Mouse (Mus musculus): ENCODE data around the gene C1rl. TPM values are rescaled to one million over a fixed set of nuclear protein-coding genes. Genes with fewer than 3 reads are reported as not detected.
A peak's percentile ranks its signal among the peaks of the same experiment; 100 is the strongest.
"Not testable (repeated sequence)": the region's sequence is repeated elsewhere in the genome, so short reads cannot be mapped to it uniquely, and the experiment has no call there.

C1rl gene
- total RNA-seq, 2 experiments from 2014 or later: 0.28 to 0.42 TPM

DNA sequence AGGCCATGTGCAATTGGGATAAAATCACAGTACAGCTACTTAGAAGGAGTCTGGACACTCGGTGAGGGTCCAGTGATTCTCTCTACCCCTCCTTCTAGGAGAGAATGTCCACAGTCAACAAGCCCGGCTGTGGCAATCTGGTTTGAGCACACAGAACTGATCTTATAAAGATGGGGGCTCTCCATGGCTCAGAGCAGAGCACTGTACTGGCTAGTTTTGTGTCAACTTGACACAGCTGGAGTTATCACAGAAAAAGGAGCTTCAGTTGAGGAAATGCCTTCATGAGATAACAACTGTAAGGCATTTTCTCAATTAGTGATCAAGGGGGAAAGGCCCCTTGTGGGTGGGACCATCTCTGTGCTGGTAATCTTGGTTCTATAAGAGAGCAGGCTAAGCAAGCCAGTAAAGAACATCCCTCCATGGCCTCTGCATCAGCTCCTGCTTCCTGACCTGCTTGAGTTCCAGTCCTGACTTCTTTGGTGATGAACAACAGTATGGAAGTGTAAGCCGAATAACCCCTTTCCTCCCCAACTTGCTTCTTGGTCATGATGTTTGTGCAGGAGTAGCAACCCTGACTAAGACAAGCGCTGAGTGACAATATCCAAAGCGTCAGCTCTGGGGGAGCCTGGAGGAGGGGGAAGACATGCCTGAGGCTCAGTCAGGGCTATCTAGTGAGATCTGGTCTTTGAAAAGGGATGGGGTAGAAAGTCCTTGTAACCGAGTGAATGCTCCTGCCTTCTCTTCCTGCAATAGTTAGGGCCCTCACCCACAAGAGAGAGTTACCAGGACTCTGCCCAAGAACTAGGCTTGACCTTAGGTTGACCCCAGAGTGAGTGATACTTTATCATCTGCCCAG, 20.9 kb upstream of the C1rl start:
- DNase-seq (ENCODE audit: extremely low spot score in 1 of 2, low spot score in 1 of 2): not testable (repeated sequence)

DNA sequence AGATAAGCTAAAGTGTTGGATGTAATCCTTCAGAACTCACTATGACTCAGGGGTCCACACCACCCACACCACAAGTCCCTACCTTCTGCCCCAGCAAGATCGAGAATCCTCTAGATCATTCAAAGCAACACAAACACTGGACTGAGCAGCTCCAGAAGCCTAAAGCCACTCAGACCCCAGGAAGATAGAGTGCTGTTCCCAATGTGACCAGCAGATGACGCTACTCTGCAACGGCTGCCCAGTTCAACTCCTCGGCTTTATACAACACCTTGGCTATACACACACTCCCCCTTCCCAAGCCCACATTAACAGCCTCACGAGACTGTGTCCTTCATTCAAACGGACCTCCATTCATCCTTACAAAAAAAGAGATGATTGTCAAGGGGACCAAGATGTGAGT, 20.1 kb upstream of the C1rl start:
- DNase-seq (ENCODE audit: extremely low spot score in 1 of 2, low spot score in 1 of 2): peak in 1 of 2 experiments; percentile 67

DNA sequence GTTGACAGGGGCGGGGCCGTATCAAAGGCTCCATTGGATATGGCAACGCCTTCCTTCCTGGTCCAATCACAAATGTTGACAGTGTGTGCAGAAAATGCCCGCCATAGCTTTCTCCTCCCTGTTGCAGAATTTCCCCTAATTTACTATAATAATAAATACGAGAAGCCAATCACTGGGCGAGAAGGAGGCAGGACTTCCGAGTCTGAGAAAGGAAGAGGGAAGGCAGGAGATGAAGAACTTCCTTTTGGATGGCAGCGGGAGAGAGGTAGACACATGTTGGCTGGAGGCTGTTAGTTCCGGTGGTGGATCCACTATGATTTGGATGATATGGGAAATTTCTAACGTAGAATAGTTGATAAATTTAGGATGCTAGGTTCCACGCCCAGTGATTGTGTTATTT, 18.3 kb upstream of the C1rl start:
- DNase-seq (ENCODE audit: extremely low spot score in 1 of 2, low spot score in 1 of 2): no peak

DNA sequence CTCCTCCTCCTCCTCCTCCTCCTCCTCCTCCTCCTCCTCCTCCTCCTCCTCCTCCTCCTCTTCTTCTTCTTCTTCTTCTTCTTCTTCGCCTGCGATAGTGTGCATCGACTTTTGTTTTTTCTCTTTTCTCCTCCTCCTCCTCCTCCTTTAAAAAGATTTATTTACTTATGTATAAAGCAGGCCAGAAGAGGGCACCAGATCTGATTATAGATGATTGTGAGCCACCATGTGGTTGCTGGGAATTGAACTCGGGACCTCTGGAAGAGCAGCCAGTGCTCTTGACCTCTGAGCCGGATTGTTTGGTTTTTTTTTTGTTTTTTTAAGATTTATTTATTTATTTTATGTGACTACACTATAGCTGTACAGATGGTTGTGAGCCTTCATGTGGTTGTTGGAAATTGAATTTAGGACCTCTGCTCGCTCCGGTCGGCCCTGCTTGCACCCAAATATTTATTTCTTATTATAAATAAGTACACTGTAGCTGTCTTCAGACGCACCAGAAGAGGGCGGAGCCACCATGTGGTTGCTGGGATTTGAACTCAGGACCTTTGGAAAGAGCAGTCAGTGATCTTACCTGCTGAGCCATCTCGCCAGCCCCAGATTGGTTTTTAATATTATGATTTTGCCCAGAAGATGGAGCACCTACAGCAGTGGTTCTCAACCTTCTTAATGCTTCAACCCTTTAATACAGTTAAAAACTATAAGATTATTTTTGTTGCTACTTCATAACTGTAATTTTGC, 17.4 kb upstream of the C1rl start:
- DNase-seq (ENCODE audit: extremely low spot score in 1 of 2, low spot score in 1 of 2): not testable (repeated sequence)

DNA sequence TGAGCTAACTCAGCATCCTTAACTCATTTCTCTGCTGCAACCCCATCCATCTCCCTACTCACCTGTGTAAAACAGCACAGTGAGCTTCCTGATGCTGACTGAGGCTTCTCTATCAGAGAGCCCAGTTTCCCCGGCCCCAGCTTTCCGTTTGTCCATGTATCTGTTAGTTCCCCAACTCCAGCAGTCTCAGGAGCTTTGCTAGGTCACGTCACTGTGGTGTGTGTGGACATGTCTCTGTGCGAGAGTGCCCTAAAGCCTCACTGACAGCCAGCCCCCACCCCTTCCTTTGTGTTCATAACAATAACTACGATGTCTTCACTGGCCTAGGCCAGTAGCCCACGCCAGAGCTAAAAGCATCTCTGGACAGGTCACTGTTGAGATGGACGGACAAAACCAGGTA, 16.7 kb upstream of the C1rl start:
- no peak for DNase-seq (ENCODE audit: extremely low spot score in 1 of 2, low spot score in 1 of 2)

DNA sequence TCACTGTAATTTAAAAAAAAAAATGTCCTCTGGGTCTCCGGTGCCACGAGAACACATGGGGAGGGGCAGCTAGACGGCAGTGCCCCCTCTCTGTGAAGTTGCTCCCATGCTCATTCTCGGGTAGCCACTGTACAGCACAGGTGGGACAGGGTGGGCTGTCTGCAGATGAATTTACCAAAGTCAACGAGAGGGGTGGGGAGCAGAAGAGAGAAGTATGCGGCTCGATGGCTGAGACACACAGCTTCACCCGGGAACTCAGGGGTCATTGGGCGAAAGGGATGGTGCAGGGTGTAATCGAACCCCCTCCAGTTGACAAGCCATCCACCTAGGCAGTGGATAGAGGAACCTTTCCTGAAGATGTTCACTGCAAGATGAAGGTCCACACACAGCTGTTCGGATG, 16.1 kb upstream of the C1rl start:
- DNase-seq (ENCODE audit: extremely low spot score in 1 of 2, low spot score in 1 of 2): no peak

DNA sequence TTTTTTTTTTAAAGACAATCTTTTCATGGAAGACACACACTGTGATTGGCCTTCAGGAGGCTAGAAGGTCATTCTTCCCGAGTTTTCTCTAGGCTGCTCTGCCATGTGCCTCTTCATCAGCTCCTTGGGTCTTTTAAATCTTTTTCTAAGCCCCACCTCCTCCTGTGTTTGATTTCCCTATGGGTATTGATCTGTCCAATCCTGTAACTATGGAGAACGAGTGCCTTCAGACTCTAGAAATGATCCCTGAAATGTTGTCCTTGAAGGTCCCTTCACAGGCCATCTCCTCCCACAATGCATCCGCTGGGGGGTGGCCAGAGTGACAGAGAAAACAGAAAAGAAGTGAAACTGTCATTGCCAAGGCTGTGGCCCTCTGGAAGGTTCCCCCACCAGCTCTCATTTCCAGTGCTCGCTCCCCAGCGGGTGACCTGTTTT, 15.7 kb upstream of the C1rl start:
- DNase-seq (ENCODE audit: extremely low spot score in 1 of 2, low spot score in 1 of 2): no peak

DNA sequence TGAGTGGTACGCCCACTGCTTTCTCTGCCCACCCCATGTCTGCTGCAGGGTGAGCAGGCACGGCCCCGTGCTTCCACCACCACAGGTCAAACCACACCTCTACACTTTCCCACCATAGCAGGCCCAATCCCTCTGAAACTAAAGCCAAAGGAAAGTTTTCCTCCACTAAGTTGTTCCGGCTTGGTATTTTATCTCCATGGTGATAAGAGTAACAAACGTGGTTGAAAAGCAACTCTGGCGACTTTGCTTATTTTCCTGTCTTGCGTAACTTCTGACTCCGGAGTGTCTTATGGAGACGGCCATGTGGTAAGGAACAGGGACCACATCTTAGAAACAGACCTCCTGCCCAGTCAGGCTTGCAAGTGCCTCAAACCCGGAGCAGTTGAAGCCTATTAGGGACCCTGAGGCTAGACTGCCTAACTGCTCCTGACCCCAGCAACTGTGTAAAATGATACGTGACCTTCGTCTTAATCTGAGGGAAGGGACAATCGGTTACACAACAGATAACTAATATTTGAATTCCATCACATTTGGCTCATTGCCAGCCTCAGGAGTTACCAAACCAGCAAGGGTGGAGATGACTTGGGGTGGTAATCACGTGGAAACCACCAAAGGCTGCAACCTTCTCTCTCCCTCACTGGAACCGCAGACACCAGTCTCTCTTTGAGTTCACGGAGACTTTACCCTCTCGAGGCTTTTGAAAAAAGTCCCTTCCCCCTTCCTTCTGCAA, 14.8 kb upstream of the C1rl start:
- no peak for DNase-seq (ENCODE audit: extremely low spot score in 1 of 2, low spot score in 1 of 2)

DNA sequence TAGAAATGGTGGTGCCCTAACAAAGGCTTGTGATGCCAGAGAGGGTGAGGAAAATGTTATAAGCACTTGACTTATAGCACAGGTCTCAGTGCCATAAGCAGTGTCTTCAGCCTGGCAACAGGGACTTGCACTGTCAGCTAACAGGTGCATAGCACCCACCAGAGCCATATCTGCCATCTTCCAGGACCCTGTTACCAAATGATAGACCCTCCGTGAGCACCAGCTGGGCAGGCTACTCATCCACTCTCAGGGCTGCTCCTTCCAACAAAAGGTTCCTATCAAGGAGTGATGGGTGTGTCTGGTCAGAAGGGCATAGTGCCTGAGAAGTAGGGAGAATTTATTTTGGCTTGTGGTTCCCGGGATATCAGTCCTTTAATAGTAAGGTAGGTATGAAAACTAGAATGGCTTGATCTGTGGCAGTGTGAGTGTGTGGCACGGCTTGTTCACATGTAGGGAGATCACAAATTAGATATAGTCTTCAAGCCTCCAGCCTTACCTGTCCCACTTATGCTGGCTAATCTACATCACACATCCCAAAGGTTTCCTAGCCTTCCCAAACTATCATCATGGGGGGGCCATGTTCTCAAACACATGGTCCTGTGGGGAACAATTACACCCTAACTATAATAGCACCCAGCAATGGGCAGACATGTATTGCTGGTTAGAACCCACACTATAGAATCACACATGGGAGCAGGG, 13.9 kb upstream of the C1rl start:
- no peak for DNase-seq (ENCODE audit: extremely low spot score in 1 of 2, low spot score in 1 of 2)

DNA sequence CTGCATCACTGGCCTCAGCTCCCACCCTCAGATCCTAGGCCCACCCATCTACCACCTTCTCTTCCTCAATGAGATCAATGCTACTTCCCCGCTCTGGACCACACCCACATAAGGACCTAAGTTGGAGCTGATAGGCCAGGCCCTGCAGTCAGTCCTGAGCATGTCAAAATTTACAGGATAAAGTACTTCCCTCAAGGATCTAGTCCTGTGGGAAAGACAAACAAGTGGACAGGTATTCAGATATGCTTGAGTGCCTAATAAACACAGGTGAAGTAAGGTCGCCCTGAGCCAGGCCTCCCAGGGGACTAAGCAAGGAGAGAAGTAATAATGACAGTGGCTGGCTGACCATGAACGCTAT, 13.4 kb upstream of the C1rl start:
- DNase-seq (ENCODE audit: extremely low spot score in 1 of 2, low spot score in 1 of 2): no peak

DNA sequence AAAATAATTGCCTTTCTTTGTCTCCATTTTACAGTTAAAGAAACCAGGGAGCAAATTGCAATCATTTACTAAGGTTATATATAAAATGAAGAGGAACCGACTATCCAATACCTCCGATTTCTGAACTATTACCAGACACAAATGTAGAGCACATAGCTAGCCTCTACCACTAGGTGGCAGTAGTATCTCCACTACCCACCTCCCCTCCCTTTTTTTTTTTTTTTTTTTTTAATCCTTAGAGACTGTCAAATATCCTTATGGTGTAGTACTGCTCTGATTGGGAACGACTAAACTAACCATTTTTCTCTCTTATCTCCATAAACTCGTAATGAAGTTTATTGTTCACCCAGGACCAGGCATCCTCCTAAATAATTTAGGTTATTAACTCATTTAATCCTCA, 12.6 kb upstream of the C1rl start:
- DNase-seq (ENCODE audit: extremely low spot score in 1 of 2, low spot score in 1 of 2): no peak

DNA sequence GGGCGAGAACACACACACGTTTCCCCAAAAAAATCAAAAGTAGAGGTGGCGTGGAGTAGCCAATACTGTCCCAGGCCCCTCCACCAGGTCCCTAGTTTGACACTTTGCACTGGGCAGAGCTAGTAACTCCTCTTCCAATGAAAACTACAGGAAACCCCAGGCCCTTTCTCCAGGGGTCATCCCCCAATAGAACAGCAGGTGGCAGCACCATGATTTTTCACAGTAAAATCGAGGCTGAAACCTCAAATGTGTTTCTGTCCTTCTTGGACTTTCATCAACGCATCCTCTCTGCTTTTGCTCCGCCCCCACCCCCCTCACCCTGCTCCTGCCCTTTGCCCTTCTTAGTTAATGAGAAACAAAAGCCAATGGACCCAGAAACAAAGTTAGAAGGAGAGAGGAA, 11.3 kb upstream of the C1rl start:
- DNase-seq (ENCODE audit: extremely low spot score in 1 of 2, low spot score in 1 of 2): peak in 1 of 2 experiments; percentile 72

DNA sequence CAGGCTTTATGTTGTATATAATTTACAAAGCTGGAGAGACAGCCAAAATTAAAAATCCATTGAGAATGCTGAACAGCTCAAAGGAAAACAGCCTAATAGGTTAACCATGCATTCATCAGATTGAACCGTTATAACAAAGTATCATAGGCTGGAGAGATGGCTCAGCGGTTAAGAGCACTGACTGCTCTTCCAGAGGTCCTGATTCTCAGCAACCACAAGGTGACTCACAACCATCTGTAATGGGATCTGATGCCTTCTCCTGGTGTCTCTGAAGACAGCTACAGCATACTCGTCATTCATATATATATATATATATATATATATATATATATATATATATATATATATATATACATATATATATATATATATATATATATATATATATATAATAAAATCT, 9.1 kb upstream of the C1rl start:
- DNase-seq (ENCODE audit: extremely low spot score in 1 of 2, low spot score in 1 of 2): not testable (repeated sequence)

DNA sequence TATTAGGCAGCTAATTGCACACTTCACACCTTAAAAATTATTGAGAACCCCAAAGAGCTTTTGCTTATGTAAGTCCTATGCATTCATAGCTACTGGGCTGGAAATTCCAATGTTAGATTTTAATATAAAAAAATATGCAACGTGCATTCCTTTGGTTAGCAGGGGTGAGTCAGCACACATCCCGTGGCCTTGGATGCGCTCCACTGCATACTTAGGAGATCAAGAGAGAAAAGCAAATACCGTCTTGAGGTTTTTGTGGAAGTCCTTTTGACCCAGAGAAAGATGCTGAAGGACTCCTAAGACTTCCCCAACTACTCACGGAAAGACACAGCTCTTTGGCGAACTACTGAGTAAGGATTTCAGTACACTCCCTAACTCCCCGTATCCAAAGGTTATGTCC, 8.1 kb upstream of the C1rl start:
- no peak for DNase-seq (ENCODE audit: extremely low spot score in 1 of 2, low spot score in 1 of 2)

DNA sequence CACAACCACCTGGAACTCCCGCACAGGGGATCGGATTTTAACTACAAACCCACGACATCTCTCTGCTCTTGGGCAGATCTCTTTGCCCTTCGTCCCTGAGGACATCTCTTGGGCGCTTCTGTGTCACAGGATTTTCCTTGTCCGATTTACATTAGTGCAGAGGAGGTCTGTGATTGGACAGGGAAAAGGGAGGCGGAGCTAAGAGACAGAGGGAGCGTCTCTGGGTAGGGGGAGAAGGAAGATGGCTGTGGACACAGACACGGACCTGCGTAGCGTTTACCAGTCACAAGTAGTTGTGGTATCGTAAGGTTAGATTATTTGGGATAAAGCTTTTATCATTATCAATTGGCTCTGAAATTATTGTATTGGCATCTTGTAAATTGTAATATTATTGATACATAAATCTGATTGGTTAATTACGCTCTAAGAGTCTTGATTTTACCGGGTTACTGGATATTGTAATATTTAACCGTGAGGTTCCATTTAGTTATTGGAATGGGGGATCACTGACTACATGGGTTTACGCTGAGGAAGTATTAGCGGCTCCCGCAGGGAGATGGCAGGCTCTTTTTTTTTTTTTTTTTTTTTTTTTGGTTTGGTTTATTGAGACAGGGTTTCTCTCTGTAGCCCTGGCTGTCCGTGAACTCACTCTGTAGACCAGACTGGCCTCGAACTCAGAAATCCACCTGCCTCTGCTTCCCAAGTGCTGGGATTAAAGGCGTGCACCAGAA, 7.3 kb upstream of the C1rl start:
- DNase-seq (ENCODE audit: extremely low spot score in 1 of 2, low spot score in 1 of 2): no peak

DNA sequence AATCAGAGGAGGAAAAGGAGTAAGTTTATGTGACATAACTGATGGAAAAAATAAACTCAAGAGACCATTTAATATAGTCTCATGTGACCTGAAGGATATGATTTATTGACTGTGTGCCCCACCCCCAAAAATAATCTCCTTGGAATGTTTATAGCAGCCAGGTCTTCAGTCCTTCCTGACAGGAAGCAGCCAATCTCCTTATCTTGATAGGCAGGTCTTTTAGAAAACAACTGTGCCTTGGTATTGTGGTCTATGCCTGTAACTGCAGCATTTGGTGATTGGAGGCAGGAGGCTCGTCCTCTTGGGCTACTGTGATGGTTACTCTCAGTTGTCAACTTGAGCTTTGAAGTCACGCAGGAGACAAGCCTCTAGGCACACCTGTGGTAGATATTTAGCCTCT, 5.4 kb upstream of the C1rl start:
- no peak for DNase-seq (ENCODE audit: extremely low spot score in 1 of 2, low spot score in 1 of 2)

DNA sequence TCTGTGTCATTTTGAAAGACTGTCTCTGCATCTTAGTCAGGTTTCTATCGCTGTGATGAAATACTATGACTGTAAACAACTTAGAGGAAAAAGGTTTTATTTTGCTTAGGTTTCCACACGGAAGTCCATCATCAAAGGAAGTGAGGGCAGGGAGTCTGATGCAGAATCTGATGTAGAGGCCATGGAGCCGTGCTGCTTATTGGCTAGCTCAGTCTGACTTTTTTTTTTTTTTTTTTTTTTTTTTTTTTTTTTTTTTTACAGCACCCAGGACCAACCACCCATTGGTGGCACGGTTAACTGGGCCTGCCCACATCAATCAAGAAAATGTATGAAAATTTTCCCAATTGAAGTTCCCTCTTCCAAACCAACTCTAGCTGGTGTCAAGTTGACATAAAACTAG, 4.0 kb upstream of the C1rl start:
- DNase-seq (ENCODE audit: extremely low spot score in 1 of 2, low spot score in 1 of 2): no peak

DNA sequence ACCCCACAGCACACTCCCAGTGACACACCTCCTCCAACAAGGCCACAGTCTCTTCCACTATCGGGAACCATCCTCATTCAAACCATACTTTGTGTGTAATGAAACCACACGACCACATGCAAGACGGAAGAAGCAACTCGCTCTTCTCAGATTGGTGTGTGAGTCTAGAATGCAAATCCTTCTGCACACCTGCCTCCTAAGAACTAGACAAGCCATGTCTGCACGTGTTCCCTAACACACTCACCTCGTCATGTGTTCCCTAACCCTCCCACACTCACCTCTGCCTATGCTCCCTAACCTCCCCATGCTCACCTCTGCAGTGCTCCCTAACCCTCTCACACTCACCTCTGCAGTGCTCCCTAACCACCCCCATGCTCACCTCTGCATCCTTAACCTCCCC, 1.5 kb upstream of the C1rl start:
- no peak for DNase-seq (ENCODE audit: extremely low spot score in 1 of 2, low spot score in 1 of 2)

DNA sequence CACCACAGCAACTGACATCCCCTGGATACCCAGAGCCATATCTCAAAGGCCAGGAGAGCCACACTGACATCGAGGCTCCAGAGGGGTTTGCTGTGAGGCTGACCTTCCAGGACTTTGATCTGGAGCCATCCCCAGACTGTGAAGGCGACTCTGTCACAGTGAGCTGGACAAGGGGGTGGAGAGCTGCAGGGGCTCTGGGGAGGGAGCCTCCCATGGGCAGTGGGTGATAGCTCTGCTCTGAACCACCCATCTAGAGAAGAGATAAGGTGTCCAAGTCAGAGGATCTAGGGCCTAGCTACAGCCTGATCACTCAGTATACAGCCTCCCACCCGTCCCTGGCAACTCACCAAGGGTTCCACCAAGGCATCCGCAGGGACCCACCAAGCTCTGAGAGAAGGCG, 973 bp downstream of the C1rl start:
- DNase-seq (ENCODE audit: extremely low spot score in 1 of 2, low spot score in 1 of 2): no peak

DNA sequence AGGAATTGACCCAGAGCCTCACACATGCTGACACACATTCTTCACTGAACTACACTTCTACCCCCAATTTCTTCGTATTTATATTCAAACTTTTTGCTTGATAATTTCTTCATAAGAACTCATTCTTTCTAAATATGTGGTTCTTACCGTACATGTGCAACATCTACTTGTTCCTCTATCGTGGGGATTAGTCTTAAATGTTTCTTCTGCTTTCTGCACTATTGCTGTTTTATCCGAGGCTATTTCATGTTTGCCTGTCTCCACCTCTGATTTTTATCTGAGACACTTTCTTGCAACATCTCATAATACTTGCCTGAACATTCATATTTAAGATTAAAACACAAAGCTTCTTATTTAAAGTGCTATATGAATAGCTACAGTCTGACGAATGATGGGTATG, 3.1 kb downstream of the C1rl start:
- DNase-seq (ENCODE audit: extremely low spot score in 1 of 2, low spot score in 1 of 2): no peak
